Mouse (Mus musculus) 3T3-L1 (cell line): ENCODE results near the gene Gpr33.

Experiments used
- DNase-seq: peaks from one replicate; pipeline ENCODE4 v3.0.0-alpha.2; 2015; ENCODE audit warnings: low read depth, low spot score

Gpr33 gene

DNA sequence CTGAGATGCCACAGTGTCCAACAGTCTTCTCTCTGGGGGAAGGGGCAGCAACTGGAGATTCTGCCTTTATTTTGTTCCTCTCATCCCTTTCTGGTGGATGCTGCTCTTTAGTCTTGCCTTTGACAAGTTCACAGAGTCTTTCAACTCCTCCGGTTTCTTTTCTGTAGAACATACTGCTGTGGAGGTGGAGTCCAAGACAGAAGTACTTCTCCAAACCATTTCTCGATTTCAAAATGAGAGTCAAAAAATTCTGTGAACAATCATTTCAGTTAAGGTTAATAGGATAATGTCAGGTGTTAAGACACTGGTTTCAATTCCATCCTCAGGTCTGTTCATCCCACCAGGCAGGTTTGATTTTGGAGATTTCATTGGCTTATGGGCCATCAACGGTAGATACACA lies at the start of gene Gpr33:
Gpr33 (minus strand) TSS at position 101 of the 400 bp plus-strand sequence.
- DNase-seq, result no peak

DNA sequence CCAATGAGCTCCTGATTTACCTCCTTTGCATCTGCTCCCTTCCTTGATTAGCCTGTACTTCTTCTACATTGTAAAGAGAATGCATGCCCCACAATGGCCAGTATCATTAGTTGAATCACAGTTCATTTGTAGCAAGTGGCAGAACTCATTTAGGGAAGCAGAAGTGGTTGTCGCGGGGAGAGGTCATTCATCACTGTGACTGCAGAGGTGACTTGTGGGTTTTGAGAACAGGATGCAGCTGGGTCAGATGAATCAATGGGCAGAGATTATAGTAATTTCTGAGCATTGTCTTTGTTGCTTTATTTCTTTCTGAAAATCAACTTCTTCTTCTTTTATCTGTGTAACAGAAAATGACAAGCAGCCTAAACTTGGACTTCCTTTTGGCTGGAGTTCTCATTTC lies 21.5 kb upstream of the Gpr33 start:
- no peak for DNase-seq

DNA sequence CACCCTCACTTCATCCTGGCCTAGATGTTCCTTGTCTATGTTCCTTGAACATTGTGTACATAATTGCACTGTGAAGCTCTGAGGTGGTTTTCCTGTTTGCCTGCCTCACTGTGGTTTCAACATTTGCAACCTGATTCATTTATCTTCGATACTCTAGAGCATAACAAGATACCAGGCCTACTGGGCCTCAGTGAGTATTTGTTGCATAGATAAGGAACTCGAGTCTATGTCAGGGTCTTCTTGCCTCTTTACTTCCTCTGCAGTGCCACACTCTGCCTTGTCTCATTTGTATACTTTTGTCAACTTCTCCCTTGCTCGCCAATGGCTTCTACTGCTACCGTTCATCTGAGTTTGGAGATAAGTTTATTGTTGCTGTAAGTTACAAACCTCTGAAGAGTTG lies 18.5 kb upstream of the Gpr33 start:
- DNase-seq, result no peak

DNA sequence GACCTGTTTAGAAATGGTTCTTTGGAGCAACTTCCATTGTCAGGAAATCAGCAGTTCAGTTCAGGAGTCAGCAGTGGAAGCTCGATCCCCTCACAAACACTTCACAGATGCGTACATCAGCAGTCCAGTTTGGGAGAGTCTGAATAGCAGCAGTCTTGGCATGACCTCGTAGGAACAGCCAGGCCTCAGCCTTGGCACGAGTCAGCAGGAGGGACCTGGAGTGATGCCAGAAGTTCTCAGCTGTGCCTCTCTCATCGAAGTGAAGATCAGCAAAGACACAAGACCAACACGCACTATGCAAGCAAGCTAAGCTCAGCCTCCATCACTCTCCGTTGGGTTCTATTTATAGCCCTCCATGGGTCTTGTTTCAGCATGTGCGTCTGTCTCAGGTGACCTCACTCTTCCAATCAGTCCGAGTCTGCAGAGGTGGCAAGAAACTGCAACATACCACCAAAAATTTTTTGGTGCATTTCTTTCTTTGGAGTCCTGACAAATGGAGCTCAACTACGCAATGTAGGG lies 15.0 kb upstream of the Gpr33 start:
- DNase-seq, result peak; percentile 55

DNA sequence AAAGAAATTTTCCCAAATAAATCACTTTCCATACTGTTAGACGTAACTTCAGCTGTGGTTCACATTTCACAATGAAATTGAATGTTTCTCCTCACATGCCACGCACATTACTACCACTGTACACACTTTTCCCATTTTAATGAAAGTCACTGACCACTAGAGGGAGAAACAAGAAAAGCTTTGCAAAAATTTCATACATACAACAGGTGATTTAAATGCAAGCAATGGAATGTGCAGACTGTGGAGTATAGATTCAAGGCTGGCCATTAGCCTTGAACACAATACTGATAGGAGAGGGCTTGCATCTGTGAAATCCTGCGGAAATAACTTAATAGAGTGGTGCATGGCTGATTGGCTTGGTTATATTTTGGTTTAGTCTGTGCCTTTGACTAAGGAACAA lies 10.5 kb upstream of the Gpr33 start:
- DNase-seq, result peak; percentile 72

DNA sequence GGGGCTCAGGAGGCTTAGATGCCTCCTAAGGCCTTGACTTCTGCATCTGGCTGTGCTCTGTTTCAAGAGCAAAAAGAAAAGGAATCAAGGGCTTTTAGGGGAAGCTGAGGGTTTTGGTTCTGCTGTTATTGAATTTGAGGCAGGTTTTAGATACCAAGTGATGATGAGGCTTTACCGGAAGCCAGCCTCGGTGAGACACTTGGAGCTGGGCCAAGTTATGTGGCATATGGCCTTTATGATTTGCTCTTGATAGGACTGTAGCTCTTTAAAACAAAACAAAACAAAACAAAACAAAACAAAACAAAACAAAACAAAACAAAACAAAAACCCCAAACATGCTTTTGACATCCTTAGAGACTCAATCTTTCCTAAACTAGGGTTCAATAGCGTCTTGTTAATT lies 7.1 kb upstream of the Gpr33 start:
- no peak for DNase-seq

DNA sequence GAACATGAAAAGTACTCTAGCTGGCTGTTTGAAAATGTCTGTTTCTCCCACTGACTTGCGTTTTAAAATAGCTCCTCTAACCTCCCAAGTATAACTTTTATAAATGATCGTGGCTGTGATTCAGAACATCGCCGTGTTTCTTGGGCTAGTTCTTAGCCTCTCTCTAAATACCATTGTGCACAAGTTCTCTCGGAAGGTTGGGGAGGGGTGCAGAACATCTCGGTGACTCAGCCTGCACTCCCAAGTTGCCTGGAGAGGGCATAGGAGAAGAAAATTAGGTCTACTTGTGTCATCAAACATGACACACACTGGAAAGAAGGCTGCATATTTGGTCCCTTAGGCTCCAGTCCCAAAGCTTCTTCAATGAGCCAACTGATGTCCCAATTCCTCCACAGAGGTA lies 4.4 kb upstream of the Gpr33 start:
- DNase-seq, result peak; percentile 29

DNA sequence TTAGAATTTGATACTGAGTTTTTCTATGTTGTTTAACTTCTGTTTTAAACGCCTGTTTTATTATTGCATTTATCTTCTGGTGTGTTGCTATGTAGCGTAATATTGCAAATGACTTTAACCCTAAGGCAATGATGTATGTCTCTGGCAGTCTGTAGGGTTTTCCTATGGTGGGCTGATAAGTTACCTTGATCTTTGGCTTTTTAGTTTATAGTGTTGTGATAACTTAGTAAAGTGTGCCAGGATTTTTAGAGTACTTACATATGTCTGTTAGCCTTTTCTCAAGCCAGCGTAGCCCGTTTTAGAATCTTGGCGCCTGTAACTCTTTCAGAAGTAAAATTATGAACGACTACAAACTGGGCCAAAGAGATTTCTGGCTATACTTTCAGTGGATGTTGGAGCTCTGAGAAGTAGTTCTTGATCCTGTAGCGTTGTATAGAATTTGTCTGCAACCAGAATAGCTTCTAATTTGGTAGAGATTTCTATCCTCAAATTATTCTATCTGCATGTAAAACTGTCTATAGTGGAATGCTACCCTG lies 13.3 kb downstream of the Gpr33 start:
- no peak for DNase-seq

DNA sequence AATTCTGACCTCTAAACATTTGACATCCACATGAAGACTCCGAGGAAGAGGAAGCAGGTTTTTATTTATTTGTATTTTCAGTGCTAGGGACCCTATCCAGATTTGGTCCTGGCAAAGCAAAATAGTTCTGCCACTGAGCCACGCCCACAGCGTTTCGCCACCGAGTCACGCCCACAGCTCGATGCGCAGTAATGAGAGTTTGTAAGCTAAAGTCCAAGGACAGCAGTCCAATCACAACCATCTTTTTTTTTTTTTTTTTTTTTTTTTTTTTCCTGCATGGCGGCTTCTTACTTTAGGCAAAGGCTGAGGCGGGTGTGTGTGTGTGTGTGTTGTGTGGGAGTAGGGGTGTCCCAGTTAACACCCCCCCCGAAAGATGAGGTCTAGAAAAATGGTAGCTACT lies 13.8 kb downstream of the Gpr33 start:
- DNase-seq, result no peak

DNA sequence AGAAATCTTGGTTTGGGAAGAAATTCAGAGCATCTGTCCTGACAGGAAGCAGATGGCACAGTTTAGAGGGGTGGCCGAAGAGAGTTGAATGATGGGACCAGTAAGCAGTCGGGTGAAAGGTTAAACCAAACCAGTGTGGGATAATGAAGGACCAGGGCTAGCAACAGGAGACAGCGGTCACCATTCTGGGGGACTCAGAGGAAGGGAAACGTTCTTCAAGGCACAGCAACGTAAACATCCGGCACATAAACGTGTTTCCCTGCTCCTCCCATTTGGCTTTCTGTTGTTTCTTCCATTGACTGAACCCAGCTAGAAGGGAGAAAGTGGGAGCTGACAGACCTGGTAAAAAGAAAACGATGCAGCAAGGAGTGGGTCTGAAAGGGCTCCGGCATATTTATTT lies 14.6 kb downstream of the Gpr33 start:
- DNase-seq, result no peak

DNA sequence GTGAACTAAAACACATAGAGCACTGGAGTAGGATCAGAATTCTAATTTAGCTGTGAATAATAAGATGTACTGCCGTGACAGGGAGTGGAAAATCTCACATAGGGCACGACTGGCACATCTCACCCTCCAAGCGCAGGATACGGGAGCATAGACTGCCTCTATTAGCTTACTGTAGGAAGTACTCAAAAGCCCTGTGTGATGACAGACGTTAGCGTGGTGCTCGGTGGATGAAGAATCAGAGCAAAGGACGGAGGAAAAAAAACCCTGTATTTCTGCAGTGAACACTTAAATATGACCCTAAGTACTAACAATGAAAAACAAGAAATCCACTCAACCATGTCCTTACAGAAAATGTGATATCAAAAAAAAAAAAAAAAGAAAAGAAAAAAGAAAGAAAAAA lies 15.7 kb downstream of the Gpr33 start:
- no peak for DNase-seq

DNA sequence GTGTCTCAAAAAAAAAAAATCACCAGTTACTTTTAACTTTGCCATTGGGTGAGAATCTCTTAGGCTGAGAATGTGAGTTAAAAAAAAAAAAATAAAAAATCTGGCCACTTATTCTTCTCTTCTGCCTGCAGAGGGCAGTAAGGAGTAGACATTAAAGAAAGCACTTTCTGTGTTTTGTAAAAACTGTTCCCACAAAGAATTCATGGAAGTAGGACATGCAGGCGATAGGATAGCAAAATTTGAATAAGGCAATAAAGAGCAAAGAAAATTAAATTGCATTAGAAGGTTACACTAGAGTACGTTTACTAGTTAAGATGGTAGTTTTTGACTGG lies 17.3 kb downstream of the Gpr33 start:
- DNase-seq, result peak; percentile 77

DNA sequence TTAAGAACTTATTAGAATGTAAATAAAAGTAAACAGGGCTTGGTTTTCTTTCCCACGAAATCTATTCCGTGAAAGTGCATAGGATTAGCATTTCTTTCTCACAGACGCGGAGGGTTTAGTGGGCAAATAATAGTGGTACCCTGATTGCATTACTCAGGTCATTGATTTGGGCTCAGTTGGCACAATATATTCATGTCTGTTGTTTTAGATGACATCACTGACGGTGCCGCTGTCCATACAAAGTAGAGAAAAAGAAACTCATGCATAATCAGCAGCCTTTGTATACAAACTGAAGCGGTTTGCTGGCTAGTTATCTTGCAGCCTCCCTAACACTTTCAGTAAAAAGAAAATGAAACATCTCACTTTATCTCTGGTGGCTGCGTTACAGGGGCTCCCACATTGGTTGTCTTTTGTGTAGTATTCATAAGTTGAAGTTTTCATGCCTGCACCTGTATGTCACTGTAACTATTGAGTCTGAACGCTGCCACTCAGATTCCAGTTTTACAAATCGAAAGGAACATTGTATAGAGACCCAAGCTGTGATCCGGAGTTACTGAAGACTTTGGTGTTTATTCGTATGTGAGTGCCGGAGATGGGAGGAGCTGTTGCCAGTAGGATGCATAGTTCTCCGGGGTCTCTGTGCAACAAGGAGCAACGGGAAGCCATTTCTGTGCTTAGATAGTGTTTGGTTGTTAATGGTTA lies 17.8 kb downstream of the Gpr33 start:
- no peak for DNase-seq

DNA sequence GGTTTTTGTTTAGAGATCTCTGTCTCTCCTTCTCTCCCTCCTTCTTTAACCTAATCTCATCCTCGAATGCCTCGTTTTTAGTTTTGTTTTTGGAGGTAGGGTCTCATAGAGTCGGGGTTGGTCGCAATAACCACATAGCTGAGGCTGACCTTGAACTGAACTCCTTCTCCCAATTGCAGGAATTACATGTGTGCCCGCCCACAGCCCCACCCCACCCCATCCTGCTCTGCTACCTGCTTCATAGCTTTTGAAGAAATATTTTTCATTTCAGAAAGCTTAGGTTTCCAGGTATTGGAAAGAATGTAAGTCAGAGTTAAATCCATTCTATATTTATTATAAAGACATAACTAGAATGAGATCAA lies 21.2 kb downstream of the Gpr33 start:
- no peak for DNase-seq

DNA sequence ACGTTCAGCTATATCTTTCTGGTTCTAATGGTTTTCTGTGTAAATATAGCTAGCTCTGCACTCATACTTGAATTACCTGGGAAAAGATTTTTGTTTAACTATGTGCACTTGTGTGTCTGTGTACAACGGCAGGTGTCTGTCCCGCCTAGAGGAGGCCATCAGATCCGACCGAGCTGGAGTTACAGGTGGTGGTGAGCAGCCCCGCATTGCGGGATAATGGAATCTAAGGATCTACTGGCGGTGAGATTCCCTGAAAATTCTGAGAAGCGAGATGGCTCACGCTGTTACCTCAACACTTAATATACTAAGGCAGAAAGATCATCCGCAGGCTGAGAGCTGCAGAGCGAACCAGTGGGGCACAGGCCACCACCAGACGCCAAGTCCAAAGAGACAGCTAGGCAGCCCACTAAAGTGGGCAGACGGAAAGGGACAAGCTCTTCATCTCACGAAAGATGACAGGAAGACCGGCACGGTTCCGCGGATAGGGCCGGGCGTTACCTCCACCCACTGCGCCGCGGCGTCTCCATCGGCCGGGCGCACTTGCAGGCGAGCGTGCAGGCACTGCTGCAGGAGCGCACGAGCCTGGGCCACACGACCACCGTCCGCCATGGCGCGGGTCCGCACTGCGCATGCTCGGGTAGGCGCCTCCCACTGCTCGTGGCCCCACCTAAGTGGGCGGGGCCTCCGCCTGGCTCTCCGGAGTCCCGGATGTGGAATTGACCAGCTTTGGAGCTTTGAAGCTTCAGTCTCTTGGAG lies 21.8 kb downstream of the Gpr33 start, which contains the start of gene Dtd2:
Dtd2 (minus strand) TSS at position 625 of the 756 bp plus-strand sequence.
- DNase-seq, result peak; percentile 86

DNA sequence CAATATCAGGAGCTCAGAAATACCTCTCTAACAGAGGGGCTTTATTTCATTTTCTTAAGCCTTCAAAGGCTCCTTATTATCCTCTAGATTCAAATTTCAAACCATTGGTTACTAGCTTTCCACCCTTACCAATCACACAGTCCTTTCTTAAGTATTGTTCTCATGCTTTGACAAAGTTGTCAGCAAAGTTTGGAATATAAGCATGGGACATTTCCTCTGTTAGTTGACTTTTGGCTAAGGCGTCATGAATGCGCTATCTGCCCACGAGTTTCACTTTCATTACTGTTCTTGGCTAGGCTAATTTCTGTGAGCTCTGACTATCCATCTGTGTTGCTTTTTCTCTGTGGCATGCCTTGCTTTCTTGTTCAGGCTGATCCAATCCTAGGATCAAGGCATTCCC lies 25.1 kb downstream of the Gpr33 start:
- no peak for DNase-seq

DNA sequence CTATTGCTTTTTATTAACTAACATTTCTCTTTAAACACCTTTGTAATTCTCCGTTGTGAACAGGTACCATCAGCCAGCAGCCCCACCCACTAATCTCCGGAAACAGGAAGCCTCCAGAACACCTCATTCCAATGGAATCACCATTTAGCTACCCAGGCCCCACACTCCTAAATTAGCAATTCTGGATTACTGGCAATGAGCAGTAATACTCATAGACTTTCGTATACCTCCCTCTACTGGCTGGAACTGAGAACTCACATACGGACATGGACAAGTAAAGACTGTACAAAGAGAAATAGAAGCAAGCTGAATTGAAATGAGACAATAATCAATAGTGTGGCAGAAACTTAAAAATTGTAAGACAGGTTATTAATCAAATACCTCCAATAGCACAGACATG lies 26.3 kb downstream of the Gpr33 start:
- peak; percentile 90 for DNase-seq

DNA sequence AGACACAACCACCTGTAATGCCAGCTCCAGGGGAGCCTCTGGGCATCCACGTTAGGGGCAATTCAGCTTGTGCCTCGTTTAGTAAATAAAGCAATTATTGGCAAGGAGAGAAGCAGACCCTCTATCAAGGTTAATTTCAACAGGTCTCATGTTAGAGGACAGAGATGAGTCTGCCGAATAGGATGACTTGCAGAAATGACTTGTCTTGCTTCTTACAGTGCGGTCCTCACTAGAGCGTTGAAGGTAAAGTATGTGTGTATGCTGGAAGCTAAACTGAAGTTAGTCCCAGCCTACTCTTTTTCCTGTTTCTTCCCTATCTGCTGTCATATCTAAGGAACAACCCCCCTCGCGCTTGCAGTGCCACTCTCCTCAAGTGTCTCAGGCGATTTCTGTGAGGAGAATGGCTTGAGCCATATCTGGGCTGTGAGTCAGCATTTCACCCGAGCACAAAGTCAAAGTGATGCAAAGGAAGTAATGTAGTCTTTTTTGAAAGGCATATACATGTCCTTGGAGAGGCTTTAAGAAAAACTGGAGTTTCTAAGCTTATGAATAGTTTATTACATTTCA lies 29.4 kb downstream of the Gpr33 start:
- peak; percentile 24 for DNase-seq

DNA sequence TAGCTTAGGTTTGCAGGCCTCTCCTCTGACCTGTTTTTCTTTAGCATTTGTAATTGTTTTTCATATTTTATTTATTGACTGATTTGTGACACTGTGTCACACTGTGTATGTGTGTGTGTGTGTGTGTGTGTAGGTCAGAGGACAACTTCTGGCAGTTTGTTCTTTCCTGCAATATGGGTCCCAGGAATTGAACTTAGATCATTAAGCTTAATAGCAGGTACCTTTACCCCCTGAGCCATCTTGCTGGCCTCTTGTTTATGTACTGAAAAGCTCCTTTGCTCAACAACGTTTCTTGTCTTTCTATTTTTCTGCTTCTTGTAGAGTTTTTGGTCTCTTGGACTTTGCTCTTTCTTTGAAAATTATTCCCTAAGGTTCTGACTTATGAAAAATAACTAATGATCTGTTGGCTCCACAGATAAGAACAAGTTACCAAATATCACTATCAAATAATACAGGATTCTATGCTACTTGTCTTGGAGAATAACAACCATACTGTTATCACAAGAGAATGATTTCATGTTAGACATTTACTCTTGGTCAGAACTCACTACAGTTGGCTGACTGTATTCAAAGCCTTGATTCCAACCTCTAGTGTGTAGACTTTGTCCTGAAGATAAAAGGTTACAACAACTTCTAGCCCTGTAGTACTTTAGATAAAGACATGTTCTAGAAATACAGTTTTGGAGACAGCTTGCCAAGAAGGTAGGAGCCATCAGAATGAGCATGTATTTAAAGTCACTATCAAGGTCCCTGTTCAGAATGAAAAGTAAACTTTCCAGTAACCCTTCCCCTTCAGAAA lies 31.9 kb downstream of the Gpr33 start:
- DNase-seq, result no peak

DNA sequence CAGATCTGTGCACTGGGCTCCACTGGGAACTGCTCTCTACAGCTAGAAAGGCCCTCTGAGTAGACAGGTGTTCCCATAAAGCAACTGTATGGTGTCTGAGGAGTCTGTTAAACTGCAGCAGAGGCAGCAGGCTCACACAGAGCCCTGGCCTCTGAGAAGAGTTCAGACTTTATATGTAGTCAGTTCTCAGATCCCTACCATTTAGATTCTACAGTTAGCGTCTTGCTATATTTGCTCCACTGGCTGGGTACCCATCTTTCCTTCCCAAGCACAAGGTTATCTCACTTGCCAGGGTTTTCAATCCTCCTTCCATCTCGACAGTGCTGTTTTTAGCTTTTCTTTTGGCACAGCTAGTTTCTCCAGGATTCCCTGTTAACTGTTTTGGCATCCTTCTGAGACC lies 37.2 kb downstream of the Gpr33 start:
- DNase-seq, result no peak

DNA sequence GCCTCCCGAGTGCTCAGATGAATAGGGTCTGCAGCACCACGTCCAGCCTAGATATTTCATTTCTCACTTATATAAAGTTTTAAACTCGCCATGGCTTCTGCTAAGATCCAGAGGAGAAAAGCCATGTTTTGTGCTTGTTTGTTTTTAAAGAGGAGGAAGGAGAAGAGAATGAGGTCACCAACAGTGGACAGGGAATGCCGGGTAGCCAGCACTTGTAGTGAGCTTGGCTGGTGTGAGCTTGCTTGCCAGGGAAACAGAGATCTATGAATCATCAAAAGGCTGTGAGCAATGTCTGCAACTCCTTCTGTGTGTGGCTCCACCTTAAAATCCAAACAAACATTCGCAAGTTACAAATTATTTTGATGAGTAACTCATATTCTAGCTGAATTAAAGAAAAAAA lies 39.3 kb downstream of the Gpr33 start:
- peak; percentile 86 for DNase-seq

DNA sequence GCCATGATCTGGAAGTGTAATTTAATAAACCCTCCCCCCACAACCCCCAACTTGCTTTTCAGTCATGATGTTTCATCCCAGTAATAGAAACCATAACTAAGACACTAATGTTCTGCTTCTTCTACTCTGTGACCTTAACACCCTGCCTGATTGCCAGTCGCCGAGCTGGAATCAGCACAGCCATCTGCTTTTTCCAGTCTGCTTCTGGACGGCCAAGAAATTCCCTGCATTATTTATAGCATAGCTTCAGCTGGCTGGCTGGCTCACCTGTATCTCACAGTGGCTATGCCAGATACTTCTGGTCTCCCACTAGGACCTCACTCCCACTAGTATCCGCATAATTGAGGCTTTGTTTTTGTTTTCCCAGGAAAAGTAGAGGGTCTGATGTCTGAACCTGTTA lies 42.0 kb downstream of the Gpr33 start:
- no peak for DNase-seq
